Mouse (Mus musculus): ENCODE data around the gene Carns1.
A peak's percentile ranks its signal among the peaks of the same experiment; 100 is the strongest.
"Not testable (repeated sequence)": the region's sequence is repeated elsewhere in the genome, so short reads cannot be mapped to it uniquely, and the experiment has no call there.

Carns1 gene

GRCm38 (mm10) chr19:4131768-4132167 is 43.5 kb downstream of the Carns1 start:
- no peak for DNase-seq (ENCODE audit: low spot score)

- no peak for DNase-seq (ENCODE audit: low spot score)
Observed at GRCm38 (mm10) chr19:4131075-4131474, 44.2 kb downstream of the Carns1 start.

GRCm38 (mm10) chr19:4130106-4130505 is 45.2 kb downstream of the Carns1 start:
- DNase-seq (ENCODE audit: low spot score) = no peak

GRCm38 (mm10) chr19:4129462-4129861 is 45.8 kb downstream of the Carns1 start:
- DNase-seq (ENCODE audit: low spot score) = no peak

GRCm38 (mm10) chr19:4126759-4127495 is 48.4 kb downstream of the Carns1 start:
- DNase-seq (ENCODE audit: low spot score) = no peak

- DNase-seq (ENCODE audit: low spot score) = peak; percentile 98
Observed at GRCm38 (mm10) chr19:4125741-4126696, 49.3 kb downstream of the Carns1 start, which contains the start of gene Aip. TSS of gene Aip (minus strand) at chr19:4125858.

- not testable (repeated sequence) for DNase-seq (ENCODE audit: low spot score)
Observed at GRCm38 (mm10) chr19:4125268-4125667, 50.0 kb downstream of the Carns1 start.

GRCm38 (mm10) chr19:4124432-4124831 is 50.8 kb downstream of the Carns1 start:
- DNase-seq (ENCODE audit: low spot score) = no peak

GRCm38 (mm10) chr19:4122411-4123370 is 52.6 kb downstream of the Carns1 start:
- no peak for DNase-seq (ENCODE audit: low spot score)

GRCm38 (mm10) chr19:4121896-4122295 is 53.4 kb downstream of the Carns1 start:
- not testable (repeated sequence) for DNase-seq (ENCODE audit: low spot score)

GRCm38 (mm10) chr19:4121097-4121805 is 54.0 kb downstream of the Carns1 start:
- peak; percentile 98 for DNase-seq (ENCODE audit: low spot score)

GRCm38 (mm10) chr19:4120496-4120895 is 54.8 kb downstream of the Carns1 start:
- DNase-seq (ENCODE audit: low spot score) = no peak

- DNase-seq (ENCODE audit: low spot score) = no peak
Observed at GRCm38 (mm10) chr19:4119716-4120487, 55.4 kb downstream of the Carns1 start.

GRCm38 (mm10) chr19:4118350-4118749 is 56.9 kb downstream of the Carns1 start:
- DNase-seq (ENCODE audit: low spot score) = no peak

- DNase-seq (ENCODE audit: low spot score) = no peak
Observed at GRCm38 (mm10) chr19:4117006-4117405, 58.3 kb downstream of the Carns1 start.

GRCm38 (mm10) chr19:4115816-4116215 is 59.5 kb downstream of the Carns1 start:
- DNase-seq (ENCODE audit: low spot score) = no peak

- DNase-seq (ENCODE audit: low spot score) = no peak
Observed at GRCm38 (mm10) chr19:4115144-4115543, 60.1 kb downstream of the Carns1 start.

- no peak for DNase-seq (ENCODE audit: low spot score)
Observed at GRCm38 (mm10) chr19:4114551-4114950, 60.7 kb downstream of the Carns1 start.
